Mouse (Mus musculus) left cerebral cortex, postnatal 4 days (tissue): Measurements from ENCODE around the gene Fbxw4. TPM values are rescaled to one million over a fixed set of nuclear protein-coding genes. Genes with fewer than 3 reads are reported as not detected.

Source experiments
- DNase-seq: peaks from one replicate; pipeline ENCODE4 v3.0.0-alpha.2; 2022
- intact Hi-C: fragments of 180-260 bp; cut with DNase I; formaldehyde crosslinking; loops from one replicate; pipeline ENCODE4 v1.15.1; 2025
- total RNA-seq, 2 experiments: library from RNA; stranded (reverse); gene quantifications; 2 replicates each; pipeline ENCODE4 v1.2.3; 2021

Fbxw4 gene
- total RNA-seq, 2 experiments from 2014 or later: 31.0 to 37.3 TPM

DNA sequence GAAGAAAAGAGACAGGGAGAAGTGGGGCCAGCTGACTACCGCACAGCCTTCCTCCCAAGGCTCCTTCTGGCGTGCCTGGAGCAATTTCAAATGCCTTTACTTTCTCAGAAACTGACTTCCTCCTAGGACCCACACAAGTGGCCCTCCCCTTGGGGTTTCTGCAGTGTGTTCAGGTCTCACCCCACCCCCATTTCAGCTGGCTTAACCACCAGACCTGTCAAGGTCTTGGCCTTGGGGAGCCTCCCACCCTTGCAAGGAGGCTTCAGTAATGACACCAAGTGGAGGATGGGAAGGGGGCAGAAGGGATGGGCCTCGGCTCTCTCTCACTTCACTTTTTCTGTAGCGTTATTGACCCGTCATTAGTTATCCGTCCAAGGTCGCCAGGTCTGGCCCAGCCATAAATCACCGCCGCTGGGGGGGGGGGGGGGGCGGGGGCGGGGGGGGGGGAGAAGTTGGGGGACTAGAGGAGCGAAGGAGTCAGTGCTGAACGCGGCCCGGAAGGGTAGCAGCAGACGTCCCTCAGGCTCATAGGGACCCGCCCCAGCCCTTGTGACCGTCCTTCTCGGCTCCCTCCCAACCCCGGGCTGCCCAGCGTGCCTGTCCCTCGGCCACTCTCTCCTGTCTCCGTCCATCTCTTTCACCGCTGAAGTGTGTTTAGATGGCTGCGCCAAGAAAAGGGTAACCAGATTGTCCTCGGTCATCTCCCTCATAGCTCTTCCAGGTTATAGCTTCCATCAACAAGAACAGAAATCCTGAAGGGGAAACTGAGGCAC lies 115.8 kb downstream of the Fbxw4 start:
- intact Hi-C loops: loop anchor here (2.0 to 10.0 kb wide), 2 partner anchors 80 to 324 kb away; no protein-coding TSS in a partner anchor
- no peak for DNase-seq

DNA sequence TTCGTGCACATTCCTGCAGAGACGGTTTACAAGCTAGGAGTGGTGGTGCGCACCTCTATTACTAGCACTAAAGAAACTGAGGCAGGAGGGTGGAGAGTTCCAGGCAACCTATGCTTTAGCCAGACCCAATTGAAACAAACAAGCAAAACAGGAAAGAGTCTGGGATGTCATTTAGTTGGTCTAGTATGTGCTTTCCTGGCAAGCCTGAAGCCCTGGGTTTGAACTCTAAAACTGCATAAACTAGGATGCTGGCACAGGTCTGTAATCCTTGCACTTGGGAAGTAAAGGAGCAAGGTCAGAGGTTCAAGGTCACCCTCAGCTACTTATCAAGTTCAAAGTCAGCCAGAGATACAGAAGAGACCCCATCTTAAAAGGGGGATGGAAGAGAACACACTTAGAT lies 118.1 kb downstream of the Fbxw4 start:
- DNase-seq: no peak
- intact Hi-C loops: loop anchor here (10.0 kb wide), 1 partner anchor 77 kb away; no protein-coding TSS in a partner anchor

GRCm38 (mm10) chr19:45541409-45542041 lies 118.6 kb downstream of the Fbxw4 start:
- peak; percentile 65 for DNase-seq
- intact Hi-C loops: loop anchor here (10.0 kb wide), 1 partner anchor 77 kb away; no protein-coding TSS in a partner anchor

DNA sequence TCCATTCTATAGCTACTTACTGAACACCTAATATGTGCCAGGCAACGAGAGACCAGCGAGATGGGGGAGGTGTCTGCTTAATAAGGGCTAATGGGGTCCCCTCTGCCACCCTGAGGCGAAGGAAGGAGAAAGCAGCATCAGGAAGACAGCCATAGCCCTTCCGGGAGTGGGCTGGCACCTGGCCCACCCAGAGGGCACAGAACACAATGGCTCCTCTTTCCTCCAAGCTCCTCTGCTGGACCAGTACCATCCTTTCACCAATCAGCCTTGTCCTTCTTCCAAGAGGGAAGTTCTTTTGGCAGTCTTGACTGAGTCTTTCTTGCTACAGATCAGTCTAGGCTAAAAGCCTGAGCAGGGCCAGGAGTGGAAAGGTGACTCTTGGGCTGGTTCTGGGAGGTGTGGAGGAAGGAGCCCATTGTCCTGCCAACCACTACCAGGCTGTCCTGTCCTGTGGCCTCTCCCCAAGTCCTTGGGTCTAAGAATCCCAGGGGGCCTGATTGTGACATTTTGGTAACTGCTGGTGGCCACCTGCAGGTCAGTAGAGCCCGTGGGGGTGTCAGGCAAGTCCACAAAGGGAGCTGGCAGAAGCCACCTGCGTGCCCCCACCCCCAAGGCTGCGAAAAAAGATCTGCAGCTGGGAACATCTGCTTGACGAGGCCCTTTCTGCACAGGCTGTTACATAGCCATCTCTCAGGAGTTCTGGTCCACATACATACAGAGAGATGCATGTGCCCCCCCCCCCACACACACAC lies 119.3 kb downstream of the Fbxw4 start:
- DNase-seq: peak; percentile 67
- intact Hi-C loops: loop anchor here (10.0 kb wide), 1 partner anchor 76 kb away; no protein-coding TSS in a partner anchor

DNA sequence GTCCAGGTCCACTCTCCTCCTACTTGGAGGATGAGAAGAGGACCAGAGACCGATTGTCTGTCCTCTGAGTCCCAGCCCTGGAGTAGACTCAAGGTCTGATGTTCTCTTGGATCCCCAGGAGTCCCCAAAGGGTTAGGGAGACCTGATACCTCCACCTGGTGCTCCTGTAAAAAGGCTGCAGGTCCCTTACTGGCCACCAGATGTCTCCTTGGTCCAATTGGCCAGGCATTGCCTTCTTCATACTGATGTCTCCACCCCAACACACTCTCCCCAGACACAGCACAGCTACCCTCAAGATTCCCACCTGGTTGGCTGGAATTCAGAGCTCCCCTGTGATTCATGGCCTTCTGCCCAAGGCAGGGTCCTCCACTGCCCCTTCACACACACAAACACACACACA lies 122.6 kb downstream of the Fbxw4 start:
- intact Hi-C loops: no loop called here
- DNase-seq: peak; percentile 45

GRCm38 (mm10) chr19:45535929-45536328 lies 124.2 kb downstream of the Fbxw4 start:
- intact Hi-C loops: no loop called here
- no peak for DNase-seq

DNA sequence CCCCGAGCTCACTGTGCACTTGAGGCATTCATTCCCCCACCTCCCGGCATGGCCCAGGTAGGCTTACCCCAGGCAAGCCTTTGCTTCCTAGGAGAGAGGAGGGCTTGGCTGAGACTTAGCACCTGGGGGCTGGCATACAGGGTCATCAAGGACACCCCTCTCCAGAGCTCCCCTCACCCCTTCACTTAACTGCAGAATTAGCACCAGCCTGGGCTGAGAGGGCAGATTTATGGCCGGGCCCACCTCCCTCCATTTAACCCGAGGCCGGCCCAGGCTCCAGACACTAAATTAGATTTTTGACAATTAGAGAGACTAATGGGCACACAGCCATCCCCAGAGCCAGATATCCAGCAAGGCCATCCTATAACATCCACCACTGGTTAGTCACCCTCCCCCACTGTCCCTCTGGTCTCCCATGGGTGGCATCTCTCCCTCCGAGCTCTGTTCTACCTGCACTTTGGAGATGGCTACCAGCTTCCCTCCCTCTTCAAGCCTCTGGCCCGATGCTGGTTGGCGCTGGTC lies 124.8 kb downstream of the Fbxw4 start:
- intact Hi-C loops: no loop called here
- DNase-seq: no peak

DNA sequence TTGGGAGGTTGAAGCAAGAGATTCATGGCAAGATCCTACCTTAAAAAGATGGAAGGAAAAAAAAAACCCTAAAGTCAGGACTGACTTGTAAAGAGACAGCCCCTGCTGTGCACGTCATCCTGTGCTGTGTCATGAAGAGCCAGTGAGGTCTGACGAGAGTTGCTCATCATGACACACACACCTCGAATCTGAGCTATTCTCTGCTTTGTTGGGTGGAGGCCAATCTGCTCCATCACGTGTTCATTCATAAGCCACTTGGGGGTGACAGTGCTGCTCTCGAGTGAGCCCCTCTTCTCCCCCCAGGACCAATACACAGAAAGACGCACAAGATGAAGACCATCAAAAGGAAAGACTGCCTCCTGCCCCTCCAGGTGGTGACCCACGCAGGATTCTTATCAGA lies 126.5 kb downstream of the Fbxw4 start:
- intact Hi-C loops: no loop called here
- DNase-seq: no peak

DNA sequence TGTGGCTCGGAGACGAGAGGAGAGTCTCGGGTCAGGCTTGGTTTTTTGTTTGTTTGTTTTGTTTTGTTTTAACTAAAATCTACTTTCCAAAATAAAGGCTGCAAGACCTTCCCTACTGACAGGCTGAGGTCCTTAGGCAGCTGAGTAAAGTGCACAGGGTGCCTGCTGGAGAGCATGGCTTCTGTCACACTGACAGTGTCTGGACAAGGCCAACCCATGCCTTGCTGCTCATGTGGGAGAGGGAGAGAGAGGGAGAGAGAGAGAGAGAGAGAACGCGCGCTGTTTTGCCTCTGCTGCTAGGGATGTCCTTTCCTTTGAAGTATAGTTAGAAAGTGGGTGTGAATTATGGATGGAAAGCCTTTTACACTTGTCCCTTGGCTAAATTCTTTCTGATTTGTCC lies 128.6 kb downstream of the Fbxw4 start:
- intact Hi-C loops: no loop called here
- no peak for DNase-seq

DNA sequence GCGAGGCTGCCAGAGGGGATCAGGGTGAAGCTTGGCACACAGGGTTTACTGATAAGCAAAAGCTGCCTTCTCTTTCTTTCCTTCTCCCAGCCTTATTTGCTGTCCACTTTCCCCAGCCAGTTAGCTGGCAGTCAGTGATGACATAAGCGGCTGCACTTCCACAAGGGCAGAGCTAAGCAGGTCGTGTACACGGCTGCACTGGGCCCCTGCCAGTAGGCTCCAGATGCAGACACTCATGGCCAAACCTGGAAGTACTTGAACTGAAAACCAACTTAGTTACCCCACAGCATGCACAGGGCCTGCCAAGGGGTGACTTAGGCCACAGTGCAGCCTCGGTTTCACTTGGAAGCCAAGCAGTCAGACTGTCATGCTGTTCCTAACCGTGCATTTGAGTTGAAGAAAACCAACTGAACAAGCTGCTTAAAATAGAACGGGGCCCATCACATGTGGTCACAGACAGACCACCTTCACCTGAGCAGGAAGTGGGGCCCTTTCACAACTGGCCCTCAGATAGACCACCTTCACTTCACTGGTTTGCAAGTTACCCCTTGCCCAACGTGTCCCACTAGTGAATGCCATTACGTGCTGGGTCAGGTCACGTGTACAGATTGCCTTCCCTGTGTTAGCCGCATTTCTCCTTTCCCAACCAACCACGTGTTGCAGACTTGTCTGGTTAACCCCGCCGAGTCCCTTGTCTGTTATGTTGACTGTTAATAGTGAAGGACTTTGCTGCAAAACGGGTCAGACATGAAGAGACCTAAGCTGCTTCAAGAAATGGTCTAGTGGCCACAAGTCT lies 129.7 kb downstream of the Fbxw4 start:
- no peak for DNase-seq
- intact Hi-C loops: no loop called here

DNA sequence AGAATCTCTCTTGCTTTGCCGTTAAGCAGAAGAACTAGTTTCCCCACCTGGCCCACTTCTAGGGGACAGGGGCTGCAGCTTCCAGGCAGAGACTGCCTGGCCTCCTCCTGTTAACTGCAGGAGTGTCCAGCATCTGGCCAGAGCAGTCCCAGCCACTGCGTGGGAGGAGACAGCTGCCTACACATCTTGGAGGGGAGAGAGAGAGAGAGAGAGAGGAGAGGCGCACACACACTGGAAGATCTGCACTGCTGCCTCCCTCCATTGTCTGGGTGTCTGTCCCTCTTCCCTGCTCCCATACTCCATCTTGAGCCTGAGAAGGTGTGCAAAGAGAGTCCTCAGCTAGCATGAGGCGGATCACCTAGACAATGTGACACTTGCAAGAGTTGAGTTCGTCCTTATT lies 130.8 kb downstream of the Fbxw4 start:
- intact Hi-C loops: no loop called here
- no peak for DNase-seq

Other genes starting within 250 kb of the Fbxw4 start
- 1 to 10 TPM; 5.5 to 6.6 TPM for gene Poll, start 99.8 kb downstream of the Fbxw4 start, total RNA-seq
- gene Gm17018, start 99.7 kb downstream of the Fbxw4 start, total RNA-seq: 10 to 100 TPM; 34.9 to 41.2 TPM
- gene Fgf8, start 82.6 kb upstream of the Fbxw4 start, total RNA-seq: not detected
- 10 to 100 TPM; 26.3 to 31.6 TPM for gene Npm3, start 89.3 kb upstream of the Fbxw4 start, total RNA-seq
- 100 to 1,000 TPM; 207 to 210 TPM for gene Mgea5, start 123.5 kb upstream of the Fbxw4 start, total RNA-seq
- gene Kcnip2, start 155.7 kb upstream of the Fbxw4 start, total RNA-seq: 10 to 100 TPM; 61.2 to 67.7 TPM